Mouse (Mus musculus): ENCODE data around the gene Zfp148. TPM values are rescaled to one million over a fixed set of nuclear protein-coding genes. Genes with fewer than 3 reads are reported as not detected.
"Not testable (repeated sequence)": the region's sequence is repeated elsewhere in the genome, so short reads cannot be mapped to it uniquely, and the experiment has no call there.

The Zfp148 gene
- total RNA-seq, 1 experiment from 2014 or later, result 33.5 TPM

GRCm38 (mm10) chr16:33494374-33494773 lies 113.7 kb downstream of the Zfp148 start:
- no peak for ATAC-seq (replicated peaks in 1 of 2; ENCODE audit: insufficient read depth in 1 of 2, low FRiP score in 2 of 2, low TSS enrichment in 1 of 2, low read depth in 1 of 2, poor library complexity in 2 of 2, severe bottlenecking in 2 of 2)

- no peak for ATAC-seq (replicated peaks in 1 of 2; ENCODE audit: insufficient read depth in 1 of 2, low FRiP score in 2 of 2, low TSS enrichment in 1 of 2, low read depth in 1 of 2, poor library complexity in 2 of 2, severe bottlenecking in 2 of 2)
Measured at GRCm38 (mm10) chr16:33508082-33508481, 127.4 kb downstream of the Zfp148 start.

- not testable (repeated sequence) for ATAC-seq (replicated peaks in 1 of 2; ENCODE audit: insufficient read depth in 1 of 2, low FRiP score in 2 of 2, low TSS enrichment in 1 of 2, low read depth in 1 of 2, poor library complexity in 2 of 2, severe bottlenecking in 2 of 2)
Measured at GRCm38 (mm10) chr16:33509231-33509630, 128.6 kb downstream of the Zfp148 start.

- not testable (repeated sequence) for ATAC-seq (replicated peaks in 1 of 2; ENCODE audit: insufficient read depth in 1 of 2, low FRiP score in 2 of 2, low TSS enrichment in 1 of 2, low read depth in 1 of 2, poor library complexity in 2 of 2, severe bottlenecking in 2 of 2)
Measured at GRCm38 (mm10) chr16:33510856-33511255, 130.2 kb downstream of the Zfp148 start.

- no peak for ATAC-seq (replicated peaks in 1 of 2; ENCODE audit: insufficient read depth in 1 of 2, low FRiP score in 2 of 2, low TSS enrichment in 1 of 2, low read depth in 1 of 2, poor library complexity in 2 of 2, severe bottlenecking in 2 of 2)
Measured at GRCm38 (mm10) chr16:33512555-33512954, 131.9 kb downstream of the Zfp148 start.

GRCm38 (mm10) chr16:33516807-33517565 lies 136.3 kb downstream of the Zfp148 start, which contains the start of gene Slc12a8:
Gene Slc12a8, plus strand, starts transcription at chr16:33517328.
- peak in 1 of 2 experiments; percentile 32; a peak in 1 of 4 replicates for ATAC-seq (replicated peaks in 1 of 2; ENCODE audit: insufficient read depth in 1 of 2, low FRiP score in 2 of 2, low TSS enrichment in 1 of 2, low read depth in 1 of 2, poor library complexity in 2 of 2, severe bottlenecking in 2 of 2)

- no peak for ATAC-seq (replicated peaks in 1 of 2; ENCODE audit: insufficient read depth in 1 of 2, low FRiP score in 2 of 2, low TSS enrichment in 1 of 2, low read depth in 1 of 2, poor library complexity in 2 of 2, severe bottlenecking in 2 of 2)
Measured at GRCm38 (mm10) chr16:33517627-33518026, 137.0 kb downstream of the Zfp148 start.

GRCm38 (mm10) chr16:33518236-33518635 lies 137.6 kb downstream of the Zfp148 start:
- no peak for ATAC-seq (replicated peaks in 1 of 2; ENCODE audit: insufficient read depth in 1 of 2, low FRiP score in 2 of 2, low TSS enrichment in 1 of 2, low read depth in 1 of 2, poor library complexity in 2 of 2, severe bottlenecking in 2 of 2)

GRCm38 (mm10) chr16:33519916-33520568 lies 139.4 kb downstream of the Zfp148 start:
- no peak for ATAC-seq (replicated peaks in 1 of 2; ENCODE audit: insufficient read depth in 1 of 2, low FRiP score in 2 of 2, low TSS enrichment in 1 of 2, low read depth in 1 of 2, poor library complexity in 2 of 2, severe bottlenecking in 2 of 2)

- no peak for ATAC-seq (replicated peaks in 1 of 2; ENCODE audit: insufficient read depth in 1 of 2, low FRiP score in 2 of 2, low TSS enrichment in 1 of 2, low read depth in 1 of 2, poor library complexity in 2 of 2, severe bottlenecking in 2 of 2)
Measured at GRCm38 (mm10) chr16:33522516-33522915, 141.9 kb downstream of the Zfp148 start.

- no peak for ATAC-seq (replicated peaks in 1 of 2; ENCODE audit: insufficient read depth in 1 of 2, low FRiP score in 2 of 2, low TSS enrichment in 1 of 2, low read depth in 1 of 2, poor library complexity in 2 of 2, severe bottlenecking in 2 of 2)
Measured at GRCm38 (mm10) chr16:33523571-33523970, 142.9 kb downstream of the Zfp148 start.

GRCm38 (mm10) chr16:33529502-33530454 lies 149.1 kb downstream of the Zfp148 start:
- ATAC-seq (replicated peaks in 1 of 2; ENCODE audit: insufficient read depth in 1 of 2, low FRiP score in 2 of 2, low TSS enrichment in 1 of 2, low read depth in 1 of 2, poor library complexity in 2 of 2, severe bottlenecking in 2 of 2), result peak; percentile 36 to 53; a peak in 2 of 4 replicates

GRCm38 (mm10) chr16:33531184-33531583 lies 150.5 kb downstream of the Zfp148 start:
- ATAC-seq (replicated peaks in 1 of 2; ENCODE audit: insufficient read depth in 1 of 2, low FRiP score in 2 of 2, low TSS enrichment in 1 of 2, low read depth in 1 of 2, poor library complexity in 2 of 2, severe bottlenecking in 2 of 2), result no peak

- no peak for ATAC-seq (replicated peaks in 1 of 2; ENCODE audit: insufficient read depth in 1 of 2, low FRiP score in 2 of 2, low TSS enrichment in 1 of 2, low read depth in 1 of 2, poor library complexity in 2 of 2, severe bottlenecking in 2 of 2)
Measured at GRCm38 (mm10) chr16:33536456-33536855, 155.8 kb downstream of the Zfp148 start.

- no peak for ATAC-seq (replicated peaks in 1 of 2; ENCODE audit: insufficient read depth in 1 of 2, low FRiP score in 2 of 2, low TSS enrichment in 1 of 2, low read depth in 1 of 2, poor library complexity in 2 of 2, severe bottlenecking in 2 of 2)
Measured at GRCm38 (mm10) chr16:33537499-33538225, 157.0 kb downstream of the Zfp148 start.

GRCm38 (mm10) chr16:33544346-33544745 lies 163.7 kb downstream of the Zfp148 start:
- ATAC-seq (replicated peaks in 1 of 2; ENCODE audit: insufficient read depth in 1 of 2, low FRiP score in 2 of 2, low TSS enrichment in 1 of 2, low read depth in 1 of 2, poor library complexity in 2 of 2, severe bottlenecking in 2 of 2), result no peak

- no peak for ATAC-seq (replicated peaks in 1 of 2; ENCODE audit: insufficient read depth in 1 of 2, low FRiP score in 2 of 2, low TSS enrichment in 1 of 2, low read depth in 1 of 2, poor library complexity in 2 of 2, severe bottlenecking in 2 of 2)
Measured at GRCm38 (mm10) chr16:33545530-33545929, 164.9 kb downstream of the Zfp148 start.
